Mouse (Mus musculus): Measurements from ENCODE around the gene Gnb5. TPM values are rescaled to one million over a fixed set of nuclear protein-coding genes. Genes with fewer than 3 reads are reported as not detected.
A peak's percentile ranks its signal among the peaks of the same experiment; 100 is the strongest.
"Not testable (repeated sequence)": the region's sequence is repeated elsewhere in the genome, so short reads cannot be mapped to it uniquely, and the experiment has no call there.

Gene Gnb5
- polyA plus RNA-seq, 1 experiment from 2014 or later = 70.1 TPM

DNA sequence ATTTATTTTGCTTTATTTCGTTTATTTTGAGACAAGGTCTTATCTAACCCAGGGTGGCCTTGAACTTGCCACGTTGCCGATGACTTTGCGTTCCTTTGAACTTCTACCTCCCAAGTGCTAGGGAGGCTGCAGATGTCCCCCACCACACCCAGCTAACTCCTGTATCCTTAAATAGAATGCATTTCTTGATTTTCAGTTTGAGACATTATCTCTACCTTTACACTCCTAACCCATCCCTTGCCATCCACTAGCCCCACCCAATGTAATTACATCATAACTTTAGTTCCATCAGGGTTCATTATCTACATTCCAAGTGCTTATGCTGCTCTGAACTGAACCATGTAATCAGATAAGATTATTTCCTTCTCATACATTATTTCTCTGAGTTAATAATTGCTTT, 49.7 kb downstream of the Gnb5 start:
- Histone ChIP-seq H3K4me3 (replicated peaks; ENCODE audit: low read depth, low read length) (no peak overlapping the region), H3K36me3 (ENCODE audit: control insufficient read depth, insufficient read depth, low read length) (no peaks in the 10 kb centered on the region), H3K9ac (replicated peaks; ENCODE audit: low read length) (no peak overlapping the region), H3K27me3 (ENCODE audit: control insufficient read depth, insufficient read depth, low read length) (no peaks in the 10 kb centered on the region), H3K27ac (replicated peaks; ENCODE audit: low read depth, low read length) (no peak overlapping the region), H3K9me3 (ENCODE audit: control insufficient read depth, low read length) (no peaks in the 10 kb centered on the region), H3K4me2 (ENCODE audit: low read length) (no peak overlapping the region), H3K4me1 (ENCODE audit: control insufficient read depth, insufficient read depth, low read length) (no peaks in the 10 kb centered on the region)
- ATAC-seq (ENCODE audit: low FRiP score, low TSS enrichment) (no peak), DNase-seq (no peak)
- WGBS = 89% methylated on average over 4 of the region's 4 CpGs

DNA sequence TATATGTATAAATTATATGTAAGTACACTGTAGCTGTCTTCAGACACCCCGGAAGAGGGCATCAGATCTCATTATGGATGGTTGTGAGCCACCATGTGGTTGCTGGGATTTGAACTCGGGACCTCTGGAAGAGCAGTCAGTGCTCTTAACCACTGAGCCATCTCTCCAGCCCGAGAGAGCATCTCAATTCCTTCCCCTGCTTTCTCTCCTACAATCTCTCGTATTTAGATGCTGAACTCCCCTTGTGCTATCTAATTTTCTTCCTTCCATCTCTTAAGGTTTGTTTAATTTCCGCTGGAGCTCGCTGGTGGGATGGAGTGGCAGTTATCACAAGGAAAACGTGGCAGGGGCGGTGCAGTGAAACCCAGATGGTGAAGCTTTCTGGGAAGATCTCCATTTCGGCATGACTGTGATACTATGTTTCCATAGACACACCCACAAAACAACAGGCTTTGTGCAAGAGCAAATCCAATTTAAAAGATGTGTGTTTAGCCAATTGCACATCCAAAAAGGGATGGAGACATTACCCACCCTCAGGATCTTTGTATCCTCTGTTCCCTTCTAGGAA, 51.1 kb downstream of the Gnb5 start:
- WGBS = 78% methylated on average over 9 of the region's 9 CpGs
- no peaks in the 10 kb centered on the region for H3K27me3 ChIP-seq (ENCODE audit: control insufficient read depth, insufficient read depth, low read length)
- no peaks in the 10 kb centered on the region for H3K36me3 ChIP-seq (ENCODE audit: control insufficient read depth, insufficient read depth, low read length)
- H3K9ac ChIP-seq (replicated peaks; ENCODE audit: low read length) = no peak overlapping the region
- H3K9me3 ChIP-seq (ENCODE audit: control insufficient read depth, low read length) = no peaks in the 10 kb centered on the region
- DNase-seq = no peak
- H3K4me1 ChIP-seq (ENCODE audit: control insufficient read depth, insufficient read depth, low read length) = no peaks in the 10 kb centered on the region
- no peak overlapping the region for H3K4me2 ChIP-seq (ENCODE audit: low read length)
- H3K4me3 ChIP-seq (replicated peaks; ENCODE audit: low read depth, low read length) = no peak overlapping the region
- ATAC-seq (ENCODE audit: low FRiP score, low TSS enrichment) = no peak
- H3K27ac ChIP-seq (replicated peaks; ENCODE audit: low read depth, low read length) = no peak overlapping the region

DNA sequence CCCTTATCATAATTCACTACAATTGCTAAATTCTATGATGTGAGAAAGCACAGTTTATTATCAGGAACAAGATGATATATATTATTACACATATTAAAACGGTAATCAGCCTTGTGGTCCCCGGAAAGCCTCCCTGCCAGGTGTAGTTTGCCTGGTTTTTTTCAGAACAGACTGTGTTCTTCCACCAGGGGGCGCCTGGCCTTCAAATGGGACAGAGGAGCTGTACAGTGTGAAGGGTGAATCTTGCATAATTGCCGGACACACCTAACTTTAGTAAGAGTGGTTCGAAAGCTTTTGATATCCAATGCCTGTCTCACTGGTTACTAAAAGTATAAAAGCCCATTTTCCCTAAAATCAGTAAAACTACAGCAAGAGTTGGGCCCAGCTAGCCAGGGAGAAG, 55.6 kb downstream of the Gnb5 start:
- Histone ChIP-seq H3K9me3 (ENCODE audit: control insufficient read depth, low read length) (no peaks in the 10 kb centered on the region), H3K9ac (replicated peaks; ENCODE audit: low read length) (no peak overlapping the region), H3K4me3 (replicated peaks; ENCODE audit: low read depth, low read length) (no peak overlapping the region), H3K27me3 (ENCODE audit: control insufficient read depth, insufficient read depth, low read length) (no peaks in the 10 kb centered on the region), H3K4me1 (ENCODE audit: control insufficient read depth, insufficient read depth, low read length) (no peaks in the 10 kb centered on the region), H3K36me3 (ENCODE audit: control insufficient read depth, insufficient read depth, low read length) (no peaks in the 10 kb centered on the region), H3K4me2 (ENCODE audit: low read length) (no peak overlapping the region), H3K27ac (replicated peaks; ENCODE audit: low read depth, low read length) (no peak overlapping the region)
- no peak for ATAC-seq (ENCODE audit: low FRiP score, low TSS enrichment)
- WGBS = 39% methylated on average over 5 of the region's 5 CpGs
- DNase-seq = peak; percentile 83

DNA sequence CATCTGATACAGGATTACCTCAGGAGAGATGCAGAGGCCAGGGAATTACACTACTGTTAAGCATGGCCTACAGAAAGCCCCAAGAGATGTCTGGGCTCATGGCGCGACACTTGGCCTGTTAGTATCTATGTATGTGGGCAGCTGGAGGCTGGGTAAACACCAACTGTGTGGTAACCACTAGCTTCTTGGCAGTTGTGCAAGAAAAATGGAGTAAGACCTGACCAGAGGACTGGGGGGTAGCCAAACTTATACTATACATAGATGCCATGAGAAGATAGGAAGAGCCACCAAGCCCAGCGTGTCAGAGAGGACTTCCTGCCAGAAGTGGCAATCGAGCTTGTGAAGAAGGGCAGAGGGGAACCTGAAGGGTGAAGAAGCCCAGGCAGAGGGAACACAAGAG, 56.1 kb downstream of the Gnb5 start:
- Histone ChIP-seq H3K9me3 (ENCODE audit: control insufficient read depth, low read length) (no peaks in the 10 kb centered on the region), H3K27me3 (ENCODE audit: control insufficient read depth, insufficient read depth, low read length) (no peaks in the 10 kb centered on the region), H3K36me3 (ENCODE audit: control insufficient read depth, insufficient read depth, low read length) (no peaks in the 10 kb centered on the region), H3K4me2 (ENCODE audit: low read length) (no peak overlapping the region), H3K4me1 (ENCODE audit: control insufficient read depth, insufficient read depth, low read length) (no peaks in the 10 kb centered on the region), H3K9ac (replicated peaks; ENCODE audit: low read length) (no peak overlapping the region), H3K27ac (replicated peaks; ENCODE audit: low read depth, low read length) (no peak overlapping the region), H3K4me3 (replicated peaks; ENCODE audit: low read depth, low read length) (no peak overlapping the region)
- WGBS = 87% methylated on average over 4 of the region's 4 CpGs
- ATAC-seq (ENCODE audit: low FRiP score, low TSS enrichment) (no peak), DNase-seq (no peak)

DNA sequence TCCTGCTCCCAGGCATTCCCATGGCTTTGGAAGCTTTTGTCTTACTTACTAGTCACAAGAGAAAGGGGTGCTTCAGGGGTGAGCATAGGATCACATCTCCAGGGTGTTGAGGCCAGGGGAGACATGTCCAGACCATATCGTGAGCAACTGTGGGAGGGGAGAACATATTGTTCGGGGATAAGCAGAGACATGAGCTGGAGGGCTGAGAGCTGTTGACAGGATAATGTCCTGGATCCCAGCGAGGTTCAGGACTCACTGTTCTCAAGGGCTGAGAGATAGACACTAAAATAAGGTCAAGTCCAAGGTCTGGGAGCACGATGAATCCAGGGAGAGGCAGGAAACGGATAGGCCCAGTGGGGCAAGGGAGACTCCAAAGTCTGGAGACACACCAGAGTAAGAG, 56.9 kb downstream of the Gnb5 start:
- ATAC-seq (ENCODE audit: low FRiP score, low TSS enrichment) (no peak), DNase-seq (no peak)
- no peak overlapping the region for H3K9ac ChIP-seq (replicated peaks; ENCODE audit: low read length)
- no peaks in the 10 kb centered on the region for H3K4me1 ChIP-seq (ENCODE audit: control insufficient read depth, insufficient read depth, low read length)
- no peak overlapping the region for H3K27ac ChIP-seq (replicated peaks; ENCODE audit: low read depth, low read length)
- H3K4me3 ChIP-seq (replicated peaks; ENCODE audit: low read depth, low read length) = no peak overlapping the region
- no peaks in the 10 kb centered on the region for H3K36me3 ChIP-seq (ENCODE audit: control insufficient read depth, insufficient read depth, low read length)
- whole genome bisulfite sequencing = 84% methylated on average over 5 of the region's 5 CpGs
- no peaks in the 10 kb centered on the region for H3K9me3 ChIP-seq (ENCODE audit: control insufficient read depth, low read length)
- no peak overlapping the region for H3K4me2 ChIP-seq (ENCODE audit: low read length)
- no peaks in the 10 kb centered on the region for H3K27me3 ChIP-seq (ENCODE audit: control insufficient read depth, insufficient read depth, low read length)

DNA sequence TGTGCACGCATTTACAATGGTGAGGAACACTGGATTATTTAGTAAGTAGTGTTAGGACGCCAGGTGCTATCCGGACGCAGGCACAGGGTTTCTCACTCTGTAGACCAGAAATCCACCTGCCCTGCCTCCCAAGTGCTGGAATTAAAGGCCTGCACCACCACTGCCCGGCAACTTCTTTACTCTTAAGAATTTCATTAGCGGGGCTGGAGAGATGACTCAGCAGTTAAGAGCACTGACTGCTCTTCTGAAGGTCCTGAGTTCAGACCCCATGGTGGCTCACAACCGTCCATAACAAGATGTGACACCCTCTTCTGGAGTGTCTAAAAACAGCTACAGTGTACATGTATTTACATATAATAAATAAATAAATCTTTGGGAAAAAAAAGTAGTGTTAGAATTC, 57.6 kb downstream of the Gnb5 start:
- H3K9me3 ChIP-seq (ENCODE audit: control insufficient read depth, low read length); H3K4me1 ChIP-seq (ENCODE audit: control insufficient read depth, insufficient read depth, low read length); ATAC-seq (ENCODE audit: low FRiP score, low TSS enrichment); H3K27ac ChIP-seq (replicated peaks; ENCODE audit: low read depth, low read length); H3K36me3 ChIP-seq (ENCODE audit: control insufficient read depth, insufficient read depth, low read length); H3K27me3 ChIP-seq (ENCODE audit: control insufficient read depth, insufficient read depth, low read length); H3K4me2 ChIP-seq (ENCODE audit: low read length); DNase-seq; H3K9ac ChIP-seq (replicated peaks; ENCODE audit: low read length); H3K4me3 ChIP-seq (replicated peaks; ENCODE audit: low read depth, low read length): not testable (repeated sequence)
- WGBS = 65% methylated on average over 7 of the region's 7 CpGs

DNA sequence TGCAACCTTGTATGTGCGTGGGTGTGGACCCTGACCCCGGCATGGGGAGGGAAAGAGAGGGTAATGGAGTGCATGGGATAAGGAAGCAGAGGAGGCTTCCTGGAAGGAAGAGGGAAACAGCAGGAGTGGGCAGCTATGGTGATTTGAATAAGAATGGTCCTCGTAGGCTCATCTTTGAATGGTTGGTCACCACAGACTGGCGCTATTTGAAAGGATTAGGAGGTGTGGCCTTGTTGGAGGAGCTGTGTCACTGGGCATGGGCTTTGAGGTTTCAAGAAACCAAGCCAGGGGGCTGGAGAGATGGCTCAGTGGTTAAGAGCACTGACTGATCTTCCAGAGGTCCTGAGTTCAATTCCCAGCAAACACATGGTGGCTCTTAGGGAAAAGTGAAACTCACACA, 59.1 kb downstream of the Gnb5 start:
- ATAC-seq (ENCODE audit: low FRiP score, low TSS enrichment) (no peak), DNase-seq (no peak)
- Histone ChIP-seq H3K27ac (replicated peaks; ENCODE audit: low read depth, low read length) (no peak overlapping the region), H3K9ac (replicated peaks; ENCODE audit: low read length) (no peak overlapping the region), H3K4me3 (replicated peaks; ENCODE audit: low read depth, low read length) (no peak overlapping the region), H3K4me1 (ENCODE audit: control insufficient read depth, insufficient read depth, low read length) (no peaks in the 10 kb centered on the region), H3K36me3 (ENCODE audit: control insufficient read depth, insufficient read depth, low read length) (no peaks in the 10 kb centered on the region), H3K27me3 (ENCODE audit: control insufficient read depth, insufficient read depth, low read length) (no peaks in the 10 kb centered on the region), H3K9me3 (ENCODE audit: control insufficient read depth, low read length) (0 out of 2 replicates have a peak, but pooled peaks cover 1% of the 10 kb centered on the region), H3K4me2 (ENCODE audit: low read length) (no peak overlapping the region)
- WGBS = 56% methylated on average over 4 of the region's 4 CpGs

DNA sequence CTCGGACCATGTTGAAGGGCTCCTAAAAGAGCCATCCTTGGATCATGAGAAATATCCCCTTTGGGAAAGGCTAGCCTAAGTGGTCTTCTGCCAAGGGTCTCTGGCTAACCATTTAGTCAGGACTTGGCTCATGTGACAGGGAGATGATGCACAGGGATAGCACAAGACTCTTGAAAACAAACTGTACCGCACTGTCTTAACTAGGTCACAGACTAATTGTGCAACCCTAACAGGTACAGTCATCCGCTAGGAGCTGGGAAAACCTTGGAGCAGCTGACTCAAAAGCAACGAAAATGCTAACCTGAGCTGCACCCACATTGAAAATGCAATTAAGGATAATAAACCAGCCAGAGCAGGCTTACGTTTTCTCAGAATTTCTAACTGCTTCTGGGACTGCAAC, 60.1 kb downstream of the Gnb5 start:
- DNase-seq (no peak), ATAC-seq (ENCODE audit: low FRiP score, low TSS enrichment) (no peak)

DNA sequence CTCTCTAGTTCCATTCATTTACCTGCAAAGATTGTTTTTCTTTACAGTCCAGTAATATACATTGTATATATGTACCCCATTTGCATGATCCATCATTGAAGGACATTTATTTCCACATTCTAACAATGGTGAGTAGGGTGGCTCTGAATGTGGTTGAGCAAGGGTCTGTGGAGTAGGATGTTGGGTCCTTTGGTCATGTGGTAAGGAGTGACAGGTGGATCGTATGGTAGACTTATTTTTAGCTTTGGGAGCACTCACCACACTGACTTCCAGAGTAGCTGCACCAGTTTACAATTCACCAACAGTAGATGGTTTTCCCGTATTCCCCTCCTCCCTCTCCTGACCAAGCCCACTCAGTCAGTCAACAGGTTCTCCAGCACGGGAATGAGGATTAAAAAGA, 62.7 kb downstream of the Gnb5 start:
- Histone ChIP-seq H3K4me2 (ENCODE audit: low read length) (no peak overlapping the region), H3K4me3 (replicated peaks; ENCODE audit: low read depth, low read length) (no peak overlapping the region), H3K27me3 (ENCODE audit: control insufficient read depth, insufficient read depth, low read length) (no peaks in the 10 kb centered on the region), H3K9ac (replicated peaks; ENCODE audit: low read length) (no peak overlapping the region), H3K9me3 (ENCODE audit: control insufficient read depth, low read length) (0 out of 2 replicates have a peak, but pooled peaks cover 6% of the 10 kb centered on the region), H3K4me1 (ENCODE audit: control insufficient read depth, insufficient read depth, low read length) (no peaks in the 10 kb centered on the region), H3K36me3 (ENCODE audit: control insufficient read depth, insufficient read depth, low read length) (no peaks in the 10 kb centered on the region), H3K27ac (replicated peaks; ENCODE audit: low read depth, low read length) (no peak overlapping the region)
- DNase-seq = no peak
- 74% methylated on average over 3 of the region's 3 CpGs for WGBS
- no peak for ATAC-seq (ENCODE audit: low FRiP score, low TSS enrichment)

More for the DNA sequence above, 60.1 kb downstream of the Gnb5 start:
- Histone ChIP-seq H3K36me3 (ENCODE audit: control insufficient read depth, insufficient read depth, low read length) (no peaks in the 10 kb centered on the region), H3K9me3 (ENCODE audit: control insufficient read depth, low read length) (0 out of 2 replicates have a peak, but pooled peaks cover 6% of the 10 kb centered on the region), H3K4me2 (ENCODE audit: low read length) (no peak overlapping the region), H3K4me1 (ENCODE audit: control insufficient read depth, insufficient read depth, low read length) (no peaks in the 10 kb centered on the region), H3K4me3 (replicated peaks; ENCODE audit: low read depth, low read length) (no peak overlapping the region), H3K27ac (replicated peaks; ENCODE audit: low read depth, low read length) (no peak overlapping the region), H3K9ac (replicated peaks; ENCODE audit: low read length) (no peak overlapping the region), H3K27me3 (ENCODE audit: control insufficient read depth, insufficient read depth, low read length) (no peaks in the 10 kb centered on the region)
- 84% methylated on average over 5 of the region's 5 CpGs for WGBS
